Mouse (Mus musculus) embryonic facial prominence, embryonic 11.5 days (tissue): ENCODE data around the gene Slc6a5. TPM values are rescaled to one million over a fixed set of nuclear protein-coding genes. Genes with fewer than 3 reads are reported as not detected.

ENCODE experiments used
- ATAC-seq: fragments of 200-750 bp; cut with Nextera tagmentation; replicated peaks from 2 replicates; pipeline ENCODE4 v1.8.0; 2017; ENCODE audit warnings: low read depth; ENCODE audit not compliant: insufficient number of reproducible peaks, low FRiP score, low TSS enrichment
- DNase-seq: peaks from one replicate; pipeline ENCODE4 v3.0.0-alpha.2; 2015; ENCODE audit warnings: low spot score
- H3K27ac ChIP-seq: fragments of 300-500 bp; sonication (generic); replicated peaks from 2 replicates; pipeline ENCODE4 v1.5.1; 2014; ENCODE audit warnings: mild to moderate bottlenecking, low read depth, low read length, control low read depth
- H3K27me3 ChIP-seq: fragments of 300-500 bp; sonication (generic); 2 replicates; pipeline ENCODE4 v1.6.1; 2014; ENCODE audit warnings: mild to moderate bottlenecking, low read length, moderate library complexity, mixed read lengths; ENCODE audit not compliant: control insufficient read depth, insufficient read depth
- H3K36me3 ChIP-seq: fragments of 300-500 bp; sonication (generic); replicated peaks from 2 replicates; pipeline ENCODE4 v1.6.1; 2014; ENCODE audit warnings: low read depth, mild to moderate bottlenecking, low read length, moderate library complexity, mixed read lengths; ENCODE audit not compliant: control insufficient read depth, insufficient read depth
- H3K4me1 ChIP-seq: fragments of 300-500 bp; sonication (generic); 2 replicates; pipeline ENCODE4 v1.6.1; 2014; ENCODE audit warnings: low read length, mixed read lengths; ENCODE audit not compliant: control insufficient read depth, insufficient read depth
- H3K4me2 ChIP-seq: fragments of 300-500 bp; sonication (generic); 2 replicates; pipeline ENCODE4 v1.6.1; 2014; ENCODE audit warnings: low read depth, mild to moderate bottlenecking, control low read depth, low read length, moderate library complexity
- H3K4me3 ChIP-seq: fragments of 300-500 bp; sonication (generic); 2 replicates; pipeline ENCODE4 v1.5.1; 2014; ENCODE audit warnings: low read depth, low read length, control low read depth
- H3K9ac ChIP-seq: fragments of 300-500 bp; sonication (generic); replicated peaks from 2 replicates; pipeline ENCODE4 v1.6.1; 2014; ENCODE audit warnings: mild to moderate bottlenecking, control low read depth, low read length
- H3K9me3 ChIP-seq: fragments of 300-500 bp; sonication (generic); replicated peaks from 2 replicates; pipeline ENCODE4 v1.6.1; 2016; ENCODE audit warnings: mild to moderate bottlenecking, low read length, inconsistent platforms, mixed read lengths; ENCODE audit not compliant: control insufficient read depth
- WGBS: fragments of 180-500 bp; shearing (Covaris S2); extraction: QIAGEN DNeasy Blood & Tissue Kit; methylation state at CpG from one replicate; pipeline ENCODE4 v1.1.7; 2014; 5-methylcytosine and 5-hydroxymethylcytosine counted together
- polyA plus RNA-seq: library from polyadenylated mRNA; unstranded; fragments of >200 nt; fragmentation: Nextera tagmentation; extraction: Ambion mirVana; gene quantifications from 2 replicates; pipeline ENCODE4 v1.2.1, GENCODE M21; 2014

Slc6a5 gene
- polyA plus RNA-seq, 1 experiment from 2014 or later = 0.06 TPM

DNA sequence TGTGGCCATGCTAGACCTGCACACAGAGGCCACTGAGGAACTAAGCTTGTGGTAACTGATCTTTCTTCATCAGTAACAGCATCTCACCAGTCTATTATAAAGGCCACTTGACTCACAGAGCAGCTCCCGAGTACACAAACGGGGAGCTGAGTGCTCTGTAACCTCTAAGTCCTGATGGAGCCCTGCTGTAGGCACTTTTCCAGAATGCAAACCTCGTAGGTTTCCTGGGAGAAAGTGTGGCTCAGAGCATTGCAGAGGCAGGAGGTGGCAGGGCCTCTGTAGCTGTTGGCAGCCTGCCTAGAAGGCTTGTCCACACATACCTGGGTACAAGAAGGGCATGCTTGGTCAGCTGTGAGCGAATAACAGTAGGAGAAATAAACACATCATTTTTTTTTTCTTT lies 27.7 kb upstream of the Slc6a5 start:
- Histone ChIP-seq H3K36me3 (no peaks in the 10 kb centered on the region), H3K4me3 (no peak overlapping the region), H3K4me2 (no peak overlapping the region), H3K9me3 (no peaks in the 10 kb centered on the region), H3K4me1 (no peaks in the 10 kb centered on the region), H3K27me3 (no peaks in the 10 kb centered on the region), H3K9ac (no peak overlapping the region), H3K27ac (no peak overlapping the region)
- ATAC-seq (no peak), DNase-seq (no peak)
- WGBS = 34% methylated on average over 4 of the region's 4 CpGs

DNA sequence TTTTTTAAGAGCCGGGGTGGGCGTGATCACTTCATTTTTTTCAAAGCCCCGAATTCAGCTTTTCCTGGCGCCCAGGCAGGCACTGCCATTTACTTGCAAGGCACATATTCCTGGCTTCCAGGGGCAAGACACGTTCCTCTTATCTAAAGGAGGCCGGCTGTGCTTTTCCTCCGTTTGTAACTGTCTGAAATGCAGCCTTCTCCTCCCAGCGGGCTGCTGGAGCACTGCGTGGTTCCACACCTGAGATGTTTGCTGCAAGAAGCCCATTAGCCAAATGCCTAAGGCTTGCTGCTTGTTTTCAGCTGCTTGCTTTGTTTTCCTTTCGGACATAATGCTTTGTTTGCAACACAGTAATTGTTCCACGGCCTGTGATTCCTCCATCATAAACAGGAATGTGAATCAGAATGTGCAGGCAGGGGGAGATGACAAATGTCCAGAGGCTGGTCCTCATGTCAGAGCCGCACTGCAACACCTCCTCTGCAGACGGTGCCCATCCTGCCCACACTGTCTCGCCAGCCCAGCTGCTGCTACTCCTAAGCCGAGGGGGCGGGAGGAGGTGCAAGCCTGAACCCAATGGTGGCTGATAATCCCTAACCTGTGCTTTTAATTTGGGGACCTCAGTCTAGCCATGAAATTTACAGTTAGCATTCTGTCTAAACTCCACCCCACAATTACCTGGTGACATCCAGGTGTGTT lies 27.1 kb upstream of the Slc6a5 start:
- Histone ChIP-seq H3K27ac (no peak overlapping the region), H3K36me3 (no peaks in the 10 kb centered on the region), H3K9ac (no peak overlapping the region), H3K27me3 (no peaks in the 10 kb centered on the region), H3K9me3 (no peaks in the 10 kb centered on the region), H3K4me2 (no peak overlapping the region), H3K4me1 (no peaks in the 10 kb centered on the region), H3K4me3 (no peak overlapping the region)
- DNase-seq (no peak), ATAC-seq (0 out of 2 replicates have a peak, but pooled peaks have one; percentile 57)
- 25% methylated on average over 16 of the region's 16 CpGs for WGBS

DNA sequence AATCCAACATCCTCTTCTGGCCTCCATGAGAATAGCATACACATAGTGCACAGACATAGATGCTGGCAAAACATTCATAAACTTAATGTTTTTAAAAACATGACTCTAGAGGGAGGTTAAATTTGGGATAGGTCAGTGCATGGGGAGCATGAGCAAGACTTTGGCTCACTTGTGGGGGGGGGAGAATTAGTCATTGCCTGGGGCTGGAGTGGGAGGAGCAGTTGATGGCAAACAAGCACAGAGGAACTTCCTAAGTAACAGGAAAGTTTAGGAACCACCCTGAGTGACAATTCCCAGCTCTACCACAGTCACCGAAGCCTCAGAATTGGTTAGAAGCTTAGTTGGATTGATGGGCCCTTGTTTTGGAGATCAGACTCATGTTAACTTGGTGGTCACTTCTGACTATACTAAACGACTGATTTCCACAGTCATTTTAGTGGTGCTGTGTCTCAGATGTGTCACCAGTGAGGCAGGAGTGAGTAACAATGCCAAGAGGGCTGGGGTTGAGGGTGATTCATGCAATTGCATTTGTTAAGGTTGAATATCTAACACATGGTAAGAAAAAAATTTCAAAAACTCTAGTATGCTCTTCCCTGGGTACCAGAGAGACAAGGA lies 22.1 kb upstream of the Slc6a5 start:
- Histone ChIP-seq H3K4me3 (no peak overlapping the region), H3K4me2 (no peak overlapping the region), H3K4me1 (no peaks in the 10 kb centered on the region), H3K27me3 (no peaks in the 10 kb centered on the region), H3K9me3 (no peaks in the 10 kb centered on the region), H3K27ac (no peak overlapping the region), H3K36me3 (no peaks in the 10 kb centered on the region), H3K9ac (no peak overlapping the region)
- 71% methylated on average over 2 of the region's 2 CpGs for WGBS
- no peak for DNase-seq
- ATAC-seq = no peak

DNA sequence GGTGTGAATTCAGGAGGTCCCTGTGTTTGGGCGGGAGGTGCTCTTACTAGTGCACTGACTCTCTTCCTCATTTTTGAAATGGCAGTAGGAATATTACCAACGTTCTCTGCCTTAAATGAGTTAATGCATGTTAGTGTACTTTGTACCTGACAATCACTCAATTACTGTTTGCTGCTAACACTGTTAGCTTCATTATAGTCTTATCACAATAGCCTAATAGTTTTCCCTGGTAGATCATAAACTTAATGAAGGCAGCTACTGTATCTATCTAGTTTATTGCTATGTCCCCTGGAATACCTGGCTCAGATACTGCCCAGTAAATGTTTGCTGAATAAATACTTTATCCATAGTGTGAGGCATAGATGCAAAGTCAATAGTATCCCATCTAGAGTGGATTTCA lies 15.2 kb upstream of the Slc6a5 start:
- Histone ChIP-seq H3K4me2 (no peak overlapping the region), H3K4me3 (no peak overlapping the region), H3K27ac (no peak overlapping the region), H3K27me3 (no peaks in the 10 kb centered on the region), H3K36me3 (no peaks in the 10 kb centered on the region), H3K4me1 (no peaks in the 10 kb centered on the region), H3K9ac (no peak overlapping the region), H3K9me3 (no peaks in the 10 kb centered on the region)
- no peak for DNase-seq
- 75% methylated on average over 2 of the region's 2 CpGs for WGBS
- ATAC-seq = no peak

DNA sequence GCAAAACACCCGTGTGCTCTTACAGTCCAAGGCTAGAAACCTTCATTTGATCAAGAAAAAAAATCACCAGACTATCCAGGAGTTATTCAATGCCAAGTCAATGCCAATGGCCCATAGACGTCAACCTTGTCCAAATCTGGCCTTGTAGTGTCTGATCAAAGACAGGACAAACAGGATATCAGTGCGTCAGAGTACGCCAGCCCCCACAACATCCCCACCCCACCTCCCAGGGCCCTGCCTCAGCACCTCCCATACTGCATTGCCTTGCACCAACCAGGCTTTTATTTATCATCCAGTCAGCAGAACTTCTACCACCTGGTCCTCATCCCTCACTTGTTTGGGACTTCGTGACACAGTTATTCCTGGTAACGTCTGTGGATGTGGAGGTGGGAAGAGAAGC lies 14.7 kb upstream of the Slc6a5 start:
- no peaks in the 10 kb centered on the region for H3K36me3 ChIP-seq
- ATAC-seq = no peak
- no peaks in the 10 kb centered on the region for H3K27me3 ChIP-seq
- WGBS = 77% methylated on average over 6 of the region's 6 CpGs
- H3K9me3 ChIP-seq = no peaks in the 10 kb centered on the region
- no peak overlapping the region for H3K27ac ChIP-seq
- H3K4me1 ChIP-seq = no peaks in the 10 kb centered on the region
- H3K4me3 ChIP-seq = no peak overlapping the region
- DNase-seq = no peak
- no peak overlapping the region for H3K4me2 ChIP-seq
- H3K9ac ChIP-seq = no peak overlapping the region

DNA sequence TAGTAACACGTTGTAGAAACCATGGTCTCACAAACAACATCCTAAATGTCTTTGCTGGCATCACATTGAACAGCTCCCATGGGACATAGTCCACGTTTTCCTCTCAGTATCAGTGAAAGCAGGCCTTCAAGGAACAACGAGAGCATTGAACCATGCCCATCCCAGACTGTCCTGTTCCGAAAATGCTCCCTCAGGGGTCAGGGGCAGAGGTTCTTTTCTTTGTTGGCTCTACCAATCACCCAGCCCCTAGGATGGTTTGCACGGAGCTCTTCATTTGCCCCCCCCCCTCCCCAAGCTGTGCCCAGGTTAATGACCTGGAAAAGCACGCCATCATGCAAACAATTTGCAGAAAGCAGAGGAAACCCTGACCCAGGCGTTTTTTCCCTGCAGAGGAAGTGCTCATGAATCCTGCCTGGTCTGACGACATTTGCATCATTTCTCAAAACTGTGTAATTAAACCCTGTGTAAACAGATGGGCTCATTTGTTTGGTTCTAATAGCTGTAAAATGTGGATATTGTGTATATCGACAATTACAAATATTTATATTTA lies 7.9 kb upstream of the Slc6a5 start:
- no peak overlapping the region for H3K4me3 ChIP-seq
- no peak overlapping the region for H3K27ac ChIP-seq
- H3K4me2 ChIP-seq = no peak overlapping the region
- DNase-seq (no peak), ATAC-seq (no peak)
- no peak overlapping the region for H3K9ac ChIP-seq
- H3K4me1 ChIP-seq = no peaks in the 10 kb centered on the region
- WGBS = 18% methylated on average over 9 of the region's 9 CpGs
- H3K9me3 ChIP-seq = no peaks in the 10 kb centered on the region
- peaks cover 12% of the 10 kb centered on the region for H3K27me3 ChIP-seq
- H3K36me3 ChIP-seq = no peaks in the 10 kb centered on the region

DNA sequence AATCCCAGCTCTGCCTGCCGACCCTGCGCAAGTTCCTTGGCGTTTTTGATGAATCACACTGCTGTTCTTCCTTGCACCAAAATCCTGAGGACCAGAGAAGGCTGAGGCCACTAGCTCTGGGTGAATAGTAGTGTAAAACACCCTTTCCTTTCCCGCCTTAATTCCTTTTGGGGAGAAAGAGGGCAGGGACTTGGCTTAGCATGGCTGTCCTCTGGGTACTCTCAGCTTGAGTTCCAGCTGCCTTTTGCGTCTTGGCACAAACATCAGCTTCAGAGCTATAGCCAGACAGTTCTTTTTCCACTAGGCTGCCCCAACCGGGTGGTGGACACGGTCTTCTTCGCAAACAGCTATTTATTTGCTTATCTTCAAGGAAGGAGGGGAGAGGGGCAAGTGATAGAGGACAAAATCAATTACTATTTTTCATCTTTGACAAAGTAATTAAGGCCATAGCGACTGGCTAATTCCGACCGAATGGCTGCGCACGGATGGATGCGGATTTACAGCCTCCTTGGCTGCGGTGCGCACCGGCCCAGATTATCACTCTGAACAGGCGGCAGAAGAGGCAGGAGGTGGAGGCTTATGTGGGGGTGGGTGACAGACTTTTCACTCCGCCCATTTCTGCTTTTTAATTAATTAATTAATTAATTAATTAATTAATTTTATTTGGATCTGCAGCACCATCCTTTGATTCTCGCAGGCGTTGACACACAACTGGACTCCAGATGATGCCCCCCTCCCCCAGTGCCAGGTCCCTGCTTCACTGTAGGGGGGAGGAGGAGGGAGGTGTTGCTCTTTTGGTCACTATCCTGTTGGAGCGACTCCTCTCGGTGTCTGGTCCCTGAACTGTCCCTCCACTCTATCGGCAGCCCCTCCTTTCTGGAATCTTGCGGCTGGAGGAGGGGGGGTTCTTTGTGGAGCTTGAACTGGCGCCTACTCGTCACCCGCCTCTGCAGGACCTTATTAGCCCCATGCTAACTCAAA lies 2.5 kb upstream of the Slc6a5 start:
- Histone ChIP-seq H3K27ac (no peak overlapping the region), H3K9ac (no peak overlapping the region), H3K4me3 (no peak overlapping the region), H3K27me3 (peaks cover 61% of the 10 kb centered on the region), H3K4me1 (no peaks in the 10 kb centered on the region), H3K9me3 (no peaks in the 10 kb centered on the region), H3K4me2 (no peak overlapping the region), H3K36me3 (no peaks in the 10 kb centered on the region)
- ATAC-seq = no peak
- WGBS = 3% methylated on average over 28 of the region's 28 CpGs
- DNase-seq = no peak
